Mouse (Mus musculus): Measurements from ENCODE around the gene Loxl3.

The Loxl3 gene

DNA sequence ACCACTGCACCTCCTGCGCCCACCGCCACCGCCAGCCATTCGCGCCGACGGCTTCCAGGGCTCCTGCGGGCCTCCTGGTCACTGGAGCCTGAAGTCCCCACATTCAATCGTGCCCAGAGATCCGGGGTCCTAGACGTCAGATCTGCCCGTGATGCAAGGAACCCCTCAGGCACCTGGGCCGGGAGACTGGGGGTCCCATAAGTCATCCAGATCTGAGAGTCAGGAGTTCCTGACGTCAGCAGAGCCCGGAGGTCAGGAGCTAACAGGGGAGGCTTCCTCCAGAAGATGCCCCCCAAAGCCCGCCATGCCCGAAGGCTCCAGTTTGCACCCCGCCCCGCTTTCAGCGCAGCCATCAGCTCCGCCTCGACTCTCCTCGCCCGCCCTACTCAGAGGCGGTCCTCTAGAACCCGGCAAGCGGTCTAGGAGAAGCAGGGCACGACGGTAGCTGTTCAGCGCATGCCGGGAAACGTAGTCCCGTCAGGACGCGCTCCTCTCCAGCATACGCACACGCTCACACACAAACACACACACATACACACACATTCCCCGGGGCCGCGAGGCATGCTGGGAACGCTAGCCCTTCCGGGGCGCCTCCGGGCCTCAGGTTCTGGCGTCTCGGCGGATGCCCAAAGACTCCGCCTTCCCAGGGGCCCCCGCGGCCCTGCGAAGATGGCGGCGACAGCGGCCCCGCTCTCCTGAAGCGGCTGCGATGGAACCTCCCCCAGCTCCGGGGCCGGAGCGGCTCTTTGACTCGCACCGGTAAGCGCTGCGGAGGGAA, 20.3 kb downstream of the Loxl3 start, which contains the start of gene Aup1:
Aup1 (plus strand) TSS at position 448 of the 778 bp plus-strand sequence.
- peak; percentile 98 for DNase-seq

DNA sequence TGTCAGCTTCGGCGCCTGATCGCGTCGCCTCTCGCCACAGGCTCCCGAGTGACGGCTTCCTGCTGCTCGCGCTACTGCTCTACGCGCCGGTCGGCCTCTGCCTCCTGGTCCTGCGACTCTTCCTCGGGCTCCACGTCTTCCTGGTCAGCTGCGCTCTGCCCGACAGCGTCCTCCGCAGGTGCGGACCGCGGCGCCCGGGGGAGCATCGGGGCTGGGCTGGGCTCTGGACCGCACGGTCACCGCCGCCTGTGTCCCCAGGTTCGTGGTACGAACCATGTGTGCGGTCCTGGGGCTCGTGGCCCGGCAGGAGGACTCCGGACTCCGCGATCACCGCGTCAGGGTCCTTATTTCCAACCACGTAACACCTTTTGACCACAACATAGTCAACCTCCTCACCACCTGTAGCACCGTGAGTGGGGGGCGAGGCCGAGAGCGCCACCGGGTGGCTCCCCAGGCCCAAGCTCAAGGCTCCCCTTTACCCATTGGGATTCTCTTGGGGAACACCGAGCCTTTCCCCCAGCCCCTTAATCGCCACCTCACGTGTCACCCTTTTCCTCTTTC, 21.0 kb downstream of the Loxl3 start, which contains the start of gene Htra2:
Htra2 (minus strand) TSS at position 403 of the 561 bp plus-strand sequence.
- peak; percentile 38 to 42 for DNase-seq

GRCm38 (mm10) chr6:83057790-83058189, 23.8 kb downstream of the Loxl3 start, which contains the start of gene Dqx1:
Gene Dqx1 (plus strand): TSS chr6:83057844.
- peak; percentile 26 to 59 for DNase-seq

DNA sequence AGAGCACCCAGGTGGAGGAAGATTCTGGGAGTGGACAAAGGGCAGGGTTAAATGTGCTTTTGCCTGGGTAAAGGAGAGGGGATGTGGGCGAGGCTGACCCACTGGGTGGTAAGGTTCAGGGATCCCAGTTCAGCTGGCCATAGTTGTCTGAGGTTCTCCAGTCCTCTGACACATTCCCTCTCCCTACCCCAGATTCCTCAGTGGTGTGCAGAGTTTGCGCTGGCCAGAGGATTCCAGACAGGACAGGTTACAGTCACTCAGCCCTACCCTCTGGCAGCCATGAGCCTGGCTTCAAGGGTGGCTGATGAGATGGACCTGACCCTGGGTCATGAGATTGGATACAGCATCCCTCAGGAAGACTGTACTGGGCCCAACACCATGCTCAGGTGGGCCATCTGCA, 24.8 kb downstream of the Loxl3 start:
- DNase-seq, result no peak

DNA sequence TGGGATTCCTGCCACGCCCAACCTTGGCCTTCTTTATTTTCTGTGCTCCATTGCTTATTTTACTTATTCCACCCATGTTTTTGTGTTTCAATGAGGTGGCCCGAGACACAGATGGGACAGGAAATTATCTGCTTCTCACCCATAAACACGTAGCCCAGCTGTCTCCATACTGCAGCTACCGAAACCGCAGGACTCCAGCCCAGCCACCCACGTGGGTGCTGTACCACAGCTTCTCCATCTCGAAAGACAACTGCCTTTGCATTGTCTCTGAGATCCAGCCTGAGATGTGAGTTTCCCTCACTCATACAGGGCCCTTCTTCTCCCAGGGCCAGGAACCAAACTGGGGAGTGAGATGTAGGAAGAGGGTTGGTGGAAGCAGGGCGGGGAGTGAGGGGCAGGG, 32.0 kb downstream of the Loxl3 start:
- no peak for DNase-seq

DNA sequence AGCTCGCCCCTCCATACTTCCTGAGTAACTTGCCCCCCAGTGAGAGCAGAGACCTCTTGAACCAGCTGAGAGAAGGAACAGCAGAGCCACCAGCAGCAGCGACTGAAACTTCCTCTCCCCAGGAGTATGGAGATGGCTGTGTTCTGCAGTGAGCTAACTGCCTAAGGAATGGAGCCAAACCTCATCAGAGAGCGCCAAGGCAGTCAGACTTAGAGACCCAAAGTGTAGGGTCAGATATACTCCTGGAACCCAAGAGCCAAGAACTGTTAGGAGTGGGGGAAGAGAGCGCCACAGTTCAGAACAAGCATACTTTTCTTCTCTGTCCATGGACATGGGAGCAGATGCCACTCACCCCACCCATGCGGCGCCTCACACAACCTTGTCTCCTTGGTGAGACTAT, 32.5 kb downstream of the Loxl3 start:
- no peak for DNase-seq

- no peak for DNase-seq
These were observed 34.2 kb downstream of the Loxl3 start for GRCm38 (mm10) chr6:83068221-83068620.

DNA sequence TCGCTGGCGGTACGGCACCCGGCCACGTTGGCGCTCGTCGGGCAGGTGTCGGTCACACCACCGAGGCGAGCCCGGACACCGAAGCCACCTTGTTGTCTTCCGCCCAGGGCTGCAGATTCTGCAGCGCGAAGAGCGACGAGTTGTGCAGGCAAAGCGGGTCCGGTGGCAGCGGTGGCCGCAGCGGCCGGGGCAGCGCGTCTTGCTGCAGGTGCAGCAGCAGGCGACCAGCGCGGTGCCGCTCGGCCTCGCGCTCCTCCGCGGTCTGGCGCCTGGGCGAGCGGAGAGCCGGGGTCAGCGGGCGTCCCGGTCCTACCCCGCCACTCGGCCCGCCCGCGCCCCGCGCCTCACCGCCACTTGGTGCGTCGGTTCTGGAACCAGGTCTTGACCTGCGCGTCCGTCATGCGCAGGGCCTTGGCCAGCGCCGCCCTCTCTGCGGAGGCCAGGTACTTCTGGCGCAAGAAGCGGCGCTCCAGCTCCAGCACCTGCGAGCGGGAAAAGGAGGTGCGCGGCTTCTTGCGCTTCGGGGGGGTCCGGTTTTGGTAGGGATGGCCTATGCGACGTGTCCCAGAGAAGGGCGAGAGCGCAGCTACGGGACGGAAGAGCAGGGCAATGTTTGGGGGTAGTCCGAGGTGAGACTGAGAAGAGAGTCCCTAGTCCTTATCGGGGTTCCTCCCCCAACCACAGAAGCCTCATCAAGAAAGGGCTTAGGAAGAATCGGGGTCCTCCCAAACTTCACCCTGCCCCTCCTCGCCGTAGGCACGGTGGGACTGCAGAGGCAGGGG, 34.9 kb downstream of the Loxl3 start:
- no peak for DNase-seq

GRCm38 (mm10) chr6:83069488-83070246, 35.7 kb downstream of the Loxl3 start:
- no peak for DNase-seq

DNA sequence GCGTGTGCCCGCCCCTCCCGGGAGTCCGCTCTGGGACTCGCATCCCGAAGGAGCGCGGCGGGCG, 36.1 kb downstream of the Loxl3 start, which contains the start of gene Tlx2:
Tlx2 (minus strand) TSS at position 47 of the 64 bp plus-strand sequence.
- DNase-seq, result no peak

- DNase-seq, result no peak
These were observed 36.6 kb downstream of the Loxl3 start for GRCm38 (mm10) chr6:83070311-83071219.

DNA sequence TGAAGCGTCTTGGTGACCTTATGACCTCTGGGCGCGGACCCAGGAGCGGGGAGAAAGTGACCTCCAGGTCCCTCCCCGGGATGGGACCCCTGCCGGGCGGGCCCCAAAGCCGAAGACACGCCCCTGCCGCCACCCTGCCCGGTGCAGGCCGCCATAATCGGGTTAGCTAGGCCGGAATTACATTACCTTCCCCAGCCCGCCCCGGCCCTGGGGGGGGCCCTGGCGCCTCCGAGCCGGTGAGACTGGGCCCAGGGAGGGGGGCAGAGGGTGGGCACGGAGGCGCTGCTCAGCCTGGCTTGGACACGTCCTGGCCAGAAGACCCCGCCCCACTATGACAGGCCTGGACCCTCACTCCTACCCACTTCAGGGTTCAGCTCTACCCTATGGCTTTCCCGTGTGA, 37.2 kb downstream of the Loxl3 start:
- no peak for DNase-seq

DNA sequence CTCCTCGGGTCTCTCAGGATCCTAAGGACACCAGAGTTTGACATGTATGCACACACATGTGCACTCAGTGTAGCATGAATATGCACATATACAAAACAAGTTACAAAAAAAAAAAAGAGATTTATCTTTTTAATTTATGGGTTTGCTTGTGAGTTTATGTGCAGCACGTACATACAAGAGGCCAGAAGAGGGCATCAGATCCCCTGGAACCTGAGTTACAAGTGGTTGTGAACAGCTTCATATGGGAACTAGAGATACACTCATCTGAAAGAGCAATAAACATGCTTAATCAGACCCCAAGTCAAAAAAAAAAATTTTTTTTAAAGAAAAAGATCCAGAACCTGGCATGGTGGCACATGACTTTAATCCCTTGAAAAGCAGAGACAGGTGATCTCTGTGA, 41.0 kb downstream of the Loxl3 start:
- no peak for DNase-seq

DNA sequence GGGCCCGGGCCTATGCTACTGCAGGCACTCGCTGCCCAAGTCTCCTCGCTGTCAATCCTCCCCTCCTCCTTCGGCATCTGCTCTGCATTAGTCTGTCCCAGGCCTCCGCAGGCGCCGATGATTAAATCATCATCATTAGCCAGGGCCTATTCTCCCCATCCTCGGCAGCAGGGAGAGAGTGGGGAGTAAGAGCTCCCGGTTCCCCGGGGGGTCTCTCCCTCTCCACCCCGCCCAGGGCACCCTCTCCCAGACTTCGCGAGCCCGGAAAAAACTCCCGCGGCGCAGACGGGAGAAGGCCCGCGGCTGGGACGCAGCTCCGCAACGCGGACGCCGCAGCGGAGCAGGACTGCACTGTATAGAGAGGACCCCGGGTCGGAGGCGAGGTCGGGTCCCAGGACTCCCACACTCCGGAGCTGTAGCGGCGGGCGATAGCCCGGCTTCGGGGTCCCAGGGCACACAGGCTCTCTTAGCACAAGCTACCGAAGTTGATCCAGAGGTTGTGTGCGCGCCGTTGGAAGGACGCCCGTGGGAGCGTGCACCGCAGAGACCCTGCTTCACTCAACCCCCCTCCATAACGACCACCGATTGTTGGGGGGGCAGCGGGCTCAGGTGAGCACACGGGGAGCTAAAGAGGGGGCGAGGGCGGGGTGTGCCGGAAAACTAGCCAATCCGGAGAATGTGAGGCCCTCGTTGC, 43.8 kb downstream of the Loxl3 start, which contains the start of gene Pcgf1:
Pcgf1 (plus strand) TSS at position 240 of the 694 bp plus-strand sequence.
- peak in 1 of 2 experiments; percentile 39 for DNase-seq

GRCm38 (mm10) chr6:83078324-83078858, 44.4 kb downstream of the Loxl3 start:
- peak; percentile 99 for DNase-seq

GRCm38 (mm10) chr6:83080210-83080609, 46.2 kb downstream of the Loxl3 start:
- DNase-seq, result no peak

- DNase-seq, result no peak
These were observed 49.5 kb downstream of the Loxl3 start for GRCm38 (mm10) chr6:83083497-83083896.

DNA sequence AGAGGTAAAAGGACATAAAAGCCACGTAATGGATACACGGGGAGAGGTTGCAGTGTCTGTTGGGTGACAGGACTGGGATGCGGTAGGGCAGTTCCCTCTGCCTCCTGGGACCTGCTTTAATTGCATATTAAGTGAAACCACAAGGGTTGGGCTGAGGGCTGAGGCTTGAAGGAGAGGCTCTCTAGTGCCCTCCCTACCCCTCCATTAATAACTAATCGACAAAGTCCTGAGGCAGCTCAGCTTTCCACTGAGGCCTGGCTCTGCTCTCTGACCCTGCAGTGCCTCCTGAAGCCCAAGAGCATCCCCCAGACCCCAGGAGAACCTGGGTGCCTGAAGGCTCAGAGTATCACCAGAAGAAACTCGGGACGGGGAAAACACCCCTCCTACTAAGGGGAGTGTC, 50.5 kb downstream of the Loxl3 start:
- DNase-seq, result no peak

GRCm38 (mm10) chr6:83086121-83087035, 52.4 kb downstream of the Loxl3 start, which contains the start of gene Lbx2:
Gene Lbx2 (plus strand): TSS chr6:83086367.
- DNase-seq, result no peak
